Mouse (Mus musculus): ENCODE measurements around the gene Rbm34. TPM values are rescaled to one million over a fixed set of nuclear protein-coding genes. Genes with fewer than 3 reads are reported as not detected.
A peak's percentile ranks its signal among the peaks of the same experiment; 100 is the strongest.

The Rbm34 gene
- polyA plus RNA-seq, 1 experiment from 2014 or later, result 20.3 TPM

DNA sequence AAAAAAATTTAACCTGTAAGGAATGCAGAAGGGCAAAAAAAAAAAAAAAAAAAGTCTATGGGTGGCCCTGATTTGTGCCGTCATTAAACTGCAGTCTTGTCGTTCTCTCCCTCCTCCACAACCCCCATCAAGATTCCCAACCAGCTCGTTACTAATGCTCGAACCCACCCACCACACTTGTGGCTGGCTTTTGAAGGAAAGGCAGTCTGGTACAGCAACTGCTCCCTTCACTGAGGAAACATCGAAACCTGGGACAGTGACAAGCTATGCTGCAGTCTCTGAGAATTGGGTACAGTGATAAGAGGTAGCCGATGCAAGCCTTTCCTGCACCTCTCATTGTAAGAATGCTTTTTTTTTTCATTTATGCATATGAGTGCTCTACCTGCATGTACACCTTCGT is 24.4 kb downstream of the Rbm34 start:
- Histone ChIP-seq H3K4me3 (ENCODE audit: low read depth, low read length) (no peak overlapping the region; the same call in 1 of the 2 replicates), H3K9ac (ENCODE audit: low read depth, low read length) (peak overlapping the region; percentile 92; the same call in 1 of the 2 replicates), H3K4me2 (ENCODE audit: low read depth, low read length) (peak overlapping the region; percentile 54; the same call in 1 of the 2 replicates), H3K36me3 (ENCODE audit: control insufficient read depth, insufficient read depth, low read length) (peaks cover 37% of the 10 kb centered on the region), H3K9me3 (ENCODE audit: control insufficient read depth, low read length) (no peaks in the 10 kb centered on the region), H3K4me1 (ENCODE audit: control insufficient read depth, insufficient read depth, low read length) (peaks cover 12% of the 10 kb centered on the region), H3K27me3 (replicated peaks; ENCODE audit: control insufficient read depth, insufficient read depth, low read length) (no peaks in the 10 kb centered on the region), H3K27ac (replicated peaks; ENCODE audit: low read depth, low read length) (peak overlapping the region; percentile 92; the same call in 1 of the 2 replicates)
- 79% methylated on average over 7 of the region's 7 CpGs for WGBS
- no peak for ATAC-seq (ENCODE audit: low read depth)
- no peak for DNase-seq (ENCODE audit: low spot score)

DNA sequence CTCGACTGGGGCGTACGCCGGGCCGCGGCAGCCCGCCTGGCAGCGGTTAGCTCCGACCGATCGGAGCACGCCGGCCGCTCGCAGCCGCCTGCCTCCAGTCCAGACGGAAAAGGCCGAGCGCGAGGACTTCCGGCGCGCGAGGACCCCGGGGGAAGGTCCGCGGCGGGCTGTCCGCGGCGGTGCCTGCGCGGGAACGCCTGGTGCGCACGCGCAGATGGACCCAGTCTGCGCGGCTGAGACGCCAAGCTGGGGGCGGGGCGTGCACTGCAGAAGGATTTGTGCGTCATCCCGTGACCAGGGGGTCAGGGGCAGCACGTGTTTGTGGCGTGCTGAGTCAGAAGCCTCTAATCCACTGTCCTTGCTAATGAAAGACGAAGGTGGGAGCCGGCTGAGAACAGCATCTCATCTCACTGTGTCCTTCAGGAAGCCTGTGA is 25.1 kb downstream of the Rbm34 start, which contains the start of gene Tomm20:
Tomm20 (minus strand) TSS at position 115 of the 434 bp plus-strand sequence.
- H3K9me3 ChIP-seq (ENCODE audit: control insufficient read depth, low read length), result no peaks in the 10 kb centered on the region
- peak; percentile 97 for DNase-seq (ENCODE audit: low spot score)

GRCm38 (mm10) chr8:126944781-126945691 is 25.8 kb downstream of the Rbm34 start:
- Histone ChIP-seq H3K27me3 (replicated peaks; ENCODE audit: control insufficient read depth, insufficient read depth, low read length) (no peaks in the 10 kb centered on the region), H3K9ac (ENCODE audit: low read depth, low read length) (peak overlapping the region; percentile 92), H3K36me3 (ENCODE audit: control insufficient read depth, insufficient read depth, low read length) (peaks cover 23% of the 10 kb centered on the region), H3K27ac (replicated peaks; ENCODE audit: low read depth, low read length) (peak overlapping the region; percentile 92), H3K4me1 (ENCODE audit: control insufficient read depth, insufficient read depth, low read length) (peaks cover 12% of the 10 kb centered on the region), H3K9me3 (ENCODE audit: control insufficient read depth, low read length) (no peaks in the 10 kb centered on the region), H3K4me3 (ENCODE audit: low read depth, low read length) (peak overlapping the region; percentile 84), H3K4me2 (ENCODE audit: low read depth, low read length) (peak overlapping the region; percentile 84)
- DNase-seq (ENCODE audit: low spot score) (peak; percentile 57), ATAC-seq (ENCODE audit: low read depth) (peak; percentile 74)
- under 1% methylated on average over 39 of the region's 46 CpGs for WGBS

More for the DNA sequence above, 25.1 kb downstream of the Rbm34 start, which contains the start of gene Tomm20:
- Histone ChIP-seq H3K4me1 (ENCODE audit: control insufficient read depth, insufficient read depth, low read length) (peaks cover 12% of the 10 kb centered on the region), H3K36me3 (ENCODE audit: control insufficient read depth, insufficient read depth, low read length) (peaks cover 30% of the 10 kb centered on the region), H3K9ac (ENCODE audit: low read depth, low read length) (peak within 1 kb of the TSS; percentile 92), H3K27me3 (replicated peaks; ENCODE audit: control insufficient read depth, insufficient read depth, low read length) (no peaks in the 10 kb centered on the region), H3K4me2 (ENCODE audit: low read depth, low read length) (peak within 1 kb of the TSS; percentile 84), H3K4me3 (ENCODE audit: low read depth, low read length) (peak within 1 kb of the TSS; percentile 84), H3K27ac (replicated peaks; ENCODE audit: low read depth, low read length) (peak within 1 kb of the TSS; percentile 92)
- ATAC-seq (ENCODE audit: low read depth), result peak; percentile 94
- 0% methylated on average over 7 of the region's 48 CpGs for WGBS

GRCm38 (mm10) chr8:126943565-126943964 is 27.3 kb downstream of the Rbm34 start:
- 91% methylated on average over 7 of the region's 7 CpGs for WGBS
- peak overlapping the region; percentile 84 for H3K4me2 ChIP-seq (ENCODE audit: low read depth, low read length)

DNA sequence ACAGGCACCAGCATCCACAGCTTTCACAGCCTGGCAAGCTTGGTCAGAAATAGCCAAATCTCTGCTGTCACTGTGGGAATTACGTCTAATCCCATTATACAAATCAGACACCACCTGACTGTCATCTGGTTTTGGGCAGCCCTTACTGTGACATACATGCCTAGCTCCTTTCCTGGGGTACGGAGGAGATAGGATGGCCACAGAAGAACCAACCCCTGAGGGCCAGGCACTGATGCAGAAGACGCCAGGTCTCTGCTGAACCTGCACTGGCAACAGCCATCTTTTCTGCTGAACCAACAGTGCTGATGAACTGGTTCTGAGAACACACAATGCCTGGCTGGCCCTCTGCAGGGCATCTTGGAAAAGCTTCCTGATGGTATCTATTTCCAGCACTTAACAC is 33.5 kb downstream of the Rbm34 start:
- 89% methylated on average over 3 of the region's 3 CpGs for WGBS
- Histone ChIP-seq H3K9me3 (ENCODE audit: control insufficient read depth, low read length) (no peaks in the 10 kb centered on the region), H3K36me3 (ENCODE audit: control insufficient read depth, insufficient read depth, low read length) (peaks cover 67% of the 10 kb centered on the region), H3K4me2 (ENCODE audit: low read depth, low read length) (no peak overlapping the region), H3K27ac (replicated peaks; ENCODE audit: low read depth, low read length) (no peak overlapping the region), H3K27me3 (replicated peaks; ENCODE audit: control insufficient read depth, insufficient read depth, low read length) (no peaks in the 10 kb centered on the region), H3K4me3 (ENCODE audit: low read depth, low read length) (no peak overlapping the region), H3K4me1 (ENCODE audit: control insufficient read depth, insufficient read depth, low read length) (no peaks in the 10 kb centered on the region), H3K9ac (ENCODE audit: low read depth, low read length) (no peak overlapping the region; the same call in 1 of the 2 replicates)
- DNase-seq (ENCODE audit: low spot score), result no peak
- ATAC-seq (ENCODE audit: low read depth), result no peak

More at GRCm38 (mm10) chr8:126943565-126943964, 27.3 kb downstream of the Rbm34 start:
- ATAC-seq (ENCODE audit: low read depth), result no peak
- Histone ChIP-seq H3K9me3 (ENCODE audit: control insufficient read depth, low read length) (no peaks in the 10 kb centered on the region), H3K4me1 (ENCODE audit: control insufficient read depth, insufficient read depth, low read length) (peaks cover 12% of the 10 kb centered on the region), H3K27ac (replicated peaks; ENCODE audit: low read depth, low read length) (no peak overlapping the region), H3K9ac (ENCODE audit: low read depth, low read length) (no peak overlapping the region), H3K36me3 (ENCODE audit: control insufficient read depth, insufficient read depth, low read length) (peaks cover 19% of the 10 kb centered on the region), H3K4me3 (ENCODE audit: low read depth, low read length) (peak overlapping the region; percentile 84; the same call in 1 of the 2 replicates), H3K27me3 (replicated peaks; ENCODE audit: control insufficient read depth, insufficient read depth, low read length) (no peaks in the 10 kb centered on the region)
- DNase-seq (ENCODE audit: low spot score), result no peak

GRCm38 (mm10) chr8:126935932-126936331 is 34.9 kb downstream of the Rbm34 start:
- Histone ChIP-seq H3K36me3 (ENCODE audit: control insufficient read depth, insufficient read depth, low read length) (peaks cover 78% of the 10 kb centered on the region), H3K4me3 (ENCODE audit: low read depth, low read length) (no peak overlapping the region), H3K4me2 (ENCODE audit: low read depth, low read length) (no peak overlapping the region), H3K27ac (replicated peaks; ENCODE audit: low read depth, low read length) (no peak overlapping the region), H3K27me3 (replicated peaks; ENCODE audit: control insufficient read depth, insufficient read depth, low read length) (no peaks in the 10 kb centered on the region), H3K9me3 (ENCODE audit: control insufficient read depth, low read length) (no peaks in the 10 kb centered on the region), H3K4me1 (ENCODE audit: control insufficient read depth, insufficient read depth, low read length) (no peaks in the 10 kb centered on the region), H3K9ac (ENCODE audit: low read depth, low read length) (no peak overlapping the region)
- peak; percentile 23 for DNase-seq (ENCODE audit: low spot score)
- no peak for ATAC-seq (ENCODE audit: low read depth)

DNA sequence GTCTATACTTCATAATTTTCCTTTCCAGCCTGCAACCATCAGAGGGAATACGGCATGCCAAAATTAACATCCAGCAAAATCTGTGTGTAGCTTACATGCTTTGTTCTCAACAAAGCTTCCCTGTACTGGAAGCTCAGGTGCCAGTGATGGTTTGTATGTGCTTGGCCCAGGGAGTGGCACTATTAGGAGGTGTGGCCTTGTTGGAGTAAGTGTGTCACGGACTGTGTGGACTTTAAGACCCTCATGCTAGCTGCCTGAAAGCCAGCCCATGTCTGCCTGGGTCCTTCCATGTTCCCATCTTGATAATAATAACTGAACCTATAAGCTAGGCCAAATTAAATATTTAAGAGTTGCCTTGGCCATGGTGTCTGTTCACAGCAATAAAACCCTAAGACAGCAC is 35.5 kb downstream of the Rbm34 start:
- no peak overlapping the region for H3K4me2 ChIP-seq (ENCODE audit: low read depth, low read length)
- H3K27me3 ChIP-seq (replicated peaks; ENCODE audit: control insufficient read depth, insufficient read depth, low read length), result no peaks in the 10 kb centered on the region
- no peak overlapping the region for H3K27ac ChIP-seq (replicated peaks; ENCODE audit: low read depth, low read length)
- no peak for ATAC-seq (ENCODE audit: low read depth)
- no peak overlapping the region for H3K4me3 ChIP-seq (ENCODE audit: low read depth, low read length)
- H3K36me3 ChIP-seq (ENCODE audit: control insufficient read depth, insufficient read depth, low read length), result peaks cover 83% of the 10 kb centered on the region
- 96% methylated on average over 2 of the region's 2 CpGs for WGBS
- no peaks in the 10 kb centered on the region for H3K9me3 ChIP-seq (ENCODE audit: control insufficient read depth, low read length)
- H3K4me1 ChIP-seq (ENCODE audit: control insufficient read depth, insufficient read depth, low read length), result no peaks in the 10 kb centered on the region
- H3K9ac ChIP-seq (ENCODE audit: low read depth, low read length), result no peak overlapping the region
- no peak for DNase-seq (ENCODE audit: low spot score)

GRCm38 (mm10) chr8:126932656-126933055 is 38.2 kb downstream of the Rbm34 start:
- ATAC-seq (ENCODE audit: low read depth) (no peak), DNase-seq (ENCODE audit: low spot score) (no peak)
- 85% methylated on average over 1 of the region's 1 CpGs for WGBS
- Histone ChIP-seq H3K27ac (replicated peaks; ENCODE audit: low read depth, low read length) (no peak overlapping the region), H3K9me3 (ENCODE audit: control insufficient read depth, low read length) (no peaks in the 10 kb centered on the region), H3K4me2 (ENCODE audit: low read depth, low read length) (no peak overlapping the region), H3K4me1 (ENCODE audit: control insufficient read depth, insufficient read depth, low read length) (no peaks in the 10 kb centered on the region), H3K4me3 (ENCODE audit: low read depth, low read length) (no peak overlapping the region), H3K9ac (ENCODE audit: low read depth, low read length) (no peak overlapping the region), H3K27me3 (replicated peaks; ENCODE audit: control insufficient read depth, insufficient read depth, low read length) (no peaks in the 10 kb centered on the region), H3K36me3 (ENCODE audit: control insufficient read depth, insufficient read depth, low read length) (peaks cover 68% of the 10 kb centered on the region)
